Mouse (Mus musculus): ENCODE measurements around the gene Prr5l. TPM values are rescaled to one million over a fixed set of nuclear protein-coding genes. Genes with fewer than 3 reads are reported as not detected.

Gene Prr5l
- polyA plus RNA-seq, 1 experiment from 2014 or later, result 6.3 TPM

DNA sequence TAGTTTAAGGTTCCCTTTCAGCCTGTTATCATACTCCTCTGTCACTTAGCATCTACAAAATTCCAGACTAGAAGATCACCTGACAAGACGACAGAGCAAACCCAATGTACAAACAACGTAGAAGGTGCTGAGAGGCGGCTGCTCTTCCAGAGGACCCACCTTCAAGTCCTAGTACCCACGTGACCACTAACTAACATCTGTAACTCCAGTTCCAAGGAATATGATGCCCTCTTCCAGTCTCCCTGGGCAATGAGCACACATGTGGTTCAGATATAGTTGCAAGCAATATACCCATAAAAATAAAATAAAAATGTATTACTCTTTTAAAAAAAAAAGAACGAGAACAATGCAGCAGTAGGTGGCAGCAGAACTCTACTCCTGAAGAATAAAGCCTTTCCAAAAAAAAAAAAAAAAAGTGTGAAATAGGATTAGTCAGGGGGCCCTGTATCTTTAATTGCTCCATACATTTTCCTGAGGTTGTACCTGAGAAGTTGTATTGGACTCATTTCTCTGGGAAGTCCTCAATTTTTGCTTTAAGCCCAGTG lies 176.8 kb downstream of the Prr5l start:
- no peak for ATAC-seq
- H3K4me1 ChIP-seq (ENCODE audit: control insufficient read depth, insufficient read depth, low read depth, low read length), result no peaks in the 10 kb centered on the region
- WGBS, result 55% methylated on average over 5 of the region's 5 CpGs
- no peak overlapping the region for H3K9ac ChIP-seq (ENCODE audit: low read depth, low read length)
- H3K36me3 ChIP-seq (ENCODE audit: control insufficient read depth, insufficient read depth, low read length), result no peaks in the 10 kb centered on the region
- no peak overlapping the region for H3K4me2 ChIP-seq (ENCODE audit: low read length)
- no peak overlapping the region for H3K4me3 ChIP-seq (ENCODE audit: low read length)
- no peak overlapping the region for H3K27ac ChIP-seq (ENCODE audit: low read depth, low read length)
- no peaks in the 10 kb centered on the region for H3K9me3 ChIP-seq (ENCODE audit: control insufficient read depth, low read length)
- H3K27me3 ChIP-seq (replicated peaks; ENCODE audit: control insufficient read depth, insufficient read depth, low read length), result no peaks in the 10 kb centered on the region

DNA sequence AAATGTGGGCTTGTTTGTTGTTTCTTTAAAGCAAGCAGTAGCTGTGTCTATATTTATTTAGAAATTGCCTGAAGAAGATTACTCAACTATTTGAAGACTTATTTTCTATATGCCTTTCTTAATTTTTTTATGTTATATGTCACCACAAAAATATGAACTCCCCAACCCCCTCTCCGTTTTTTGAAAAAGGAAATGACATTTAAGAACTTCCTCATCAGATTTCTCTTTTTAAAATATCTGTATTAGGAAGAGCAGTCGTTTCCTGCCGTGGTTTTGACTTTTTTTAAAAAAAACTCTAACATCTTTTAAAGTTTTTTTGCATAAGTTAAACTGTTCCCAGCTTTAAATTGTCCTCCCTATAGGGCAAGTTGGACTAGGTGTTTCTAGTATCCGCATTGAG lies 183.5 kb downstream of the Prr5l start:
- H3K4me3 ChIP-seq (ENCODE audit: low read length), result no peak overlapping the region
- no peak overlapping the region for H3K9ac ChIP-seq (ENCODE audit: low read depth, low read length)
- peaks cover 9% of the 10 kb centered on the region for H3K36me3 ChIP-seq (ENCODE audit: control insufficient read depth, insufficient read depth, low read length)
- ATAC-seq, result no peak
- WGBS, result 90% methylated on average over 4 of the region's 4 CpGs
- no peaks in the 10 kb centered on the region for H3K27me3 ChIP-seq (replicated peaks; ENCODE audit: control insufficient read depth, insufficient read depth, low read length)
- no peak overlapping the region for H3K4me2 ChIP-seq (ENCODE audit: low read length)
- no peaks in the 10 kb centered on the region for H3K4me1 ChIP-seq (ENCODE audit: control insufficient read depth, insufficient read depth, low read depth, low read length)
- no peak overlapping the region for H3K27ac ChIP-seq (ENCODE audit: low read depth, low read length)
- no peaks in the 10 kb centered on the region for H3K9me3 ChIP-seq (ENCODE audit: control insufficient read depth, low read length)

DNA sequence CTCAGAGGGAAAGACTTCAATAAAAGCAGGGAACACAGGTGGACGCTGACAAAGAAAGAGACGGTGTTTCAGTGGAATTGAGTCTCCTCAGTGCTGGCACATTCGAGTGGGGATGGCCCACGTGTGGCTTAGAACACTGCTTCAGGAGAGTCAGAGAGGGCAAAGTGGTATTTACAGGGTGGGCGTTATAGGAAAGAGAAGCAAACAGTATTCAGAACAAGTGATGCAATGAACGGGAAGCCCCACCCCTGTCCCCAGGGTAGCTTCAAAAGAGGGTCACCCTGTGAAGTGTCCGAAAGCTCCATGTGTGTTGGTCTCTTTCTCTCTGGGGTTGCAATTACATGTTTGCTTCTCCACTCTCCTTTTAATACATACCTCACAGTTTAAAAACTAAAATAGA lies 187.2 kb downstream of the Prr5l start:
- peaks cover 9% of the 10 kb centered on the region for H3K36me3 ChIP-seq (ENCODE audit: control insufficient read depth, insufficient read depth, low read length)

DNA sequence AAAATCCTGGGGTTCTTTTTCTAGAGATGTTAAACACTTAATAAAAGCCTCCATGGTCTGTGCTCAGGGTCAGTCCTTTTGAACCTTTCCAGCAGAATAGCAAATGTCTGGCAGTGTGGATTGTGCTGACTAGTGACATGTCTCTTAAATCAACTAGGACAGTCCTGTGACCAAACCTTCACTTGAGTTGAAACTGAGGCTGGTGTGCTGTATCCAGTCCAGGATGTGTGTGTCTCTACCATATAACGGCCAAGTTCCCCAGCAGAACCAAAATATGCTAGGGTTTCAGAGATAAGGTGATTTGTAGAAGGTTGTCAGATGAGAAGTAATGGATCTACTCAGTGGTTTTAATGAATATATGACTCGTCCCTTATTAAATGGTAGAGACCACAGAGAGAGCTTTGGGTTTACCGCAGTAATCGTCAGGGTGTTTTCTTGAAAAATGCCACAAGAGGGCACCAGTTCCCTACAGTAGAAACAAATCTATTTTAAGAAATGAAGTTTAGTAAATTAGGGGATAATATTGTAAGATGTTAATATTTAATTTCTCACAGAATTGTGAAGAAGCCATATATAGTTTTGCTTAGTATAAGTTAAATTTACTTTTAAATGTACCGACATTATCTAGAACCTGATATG lies 189.1 kb downstream of the Prr5l start:
- peak; percentile 58; the same call in 1 of the 2 replicates for ATAC-seq
- Histone ChIP-seq H3K9ac (ENCODE audit: low read depth, low read length) (no peak overlapping the region), H3K9me3 (ENCODE audit: control insufficient read depth, low read length) (no peaks in the 10 kb centered on the region), H3K4me2 (ENCODE audit: low read length) (no peak overlapping the region), H3K36me3 (ENCODE audit: control insufficient read depth, insufficient read depth, low read length) (peaks cover 15% of the 10 kb centered on the region), H3K27ac (ENCODE audit: low read depth, low read length) (no peak overlapping the region), H3K27me3 (replicated peaks; ENCODE audit: control insufficient read depth, insufficient read depth, low read length) (no peaks in the 10 kb centered on the region), H3K4me1 (ENCODE audit: control insufficient read depth, insufficient read depth, low read depth, low read length) (no peaks in the 10 kb centered on the region), H3K4me3 (ENCODE audit: low read length) (no peak overlapping the region)
- WGBS, result 53% methylated on average over 5 of the region's 5 CpGs

More for the DNA sequence above, 187.2 kb downstream of the Prr5l start:
- no peaks in the 10 kb centered on the region for H3K4me1 ChIP-seq (ENCODE audit: control insufficient read depth, insufficient read depth, low read depth, low read length)
- no peak overlapping the region for H3K4me2 ChIP-seq (ENCODE audit: low read length)
- no peak for ATAC-seq
- no peak overlapping the region for H3K4me3 ChIP-seq (ENCODE audit: low read length)
- 90% methylated on average over 7 of the region's 7 CpGs for WGBS
- no peak overlapping the region for H3K27ac ChIP-seq (ENCODE audit: low read depth, low read length)
- H3K27me3 ChIP-seq (replicated peaks; ENCODE audit: control insufficient read depth, insufficient read depth, low read length), result no peaks in the 10 kb centered on the region
- H3K9ac ChIP-seq (ENCODE audit: low read depth, low read length), result no peak overlapping the region
- H3K9me3 ChIP-seq (ENCODE audit: control insufficient read depth, low read length), result no peaks in the 10 kb centered on the region

DNA sequence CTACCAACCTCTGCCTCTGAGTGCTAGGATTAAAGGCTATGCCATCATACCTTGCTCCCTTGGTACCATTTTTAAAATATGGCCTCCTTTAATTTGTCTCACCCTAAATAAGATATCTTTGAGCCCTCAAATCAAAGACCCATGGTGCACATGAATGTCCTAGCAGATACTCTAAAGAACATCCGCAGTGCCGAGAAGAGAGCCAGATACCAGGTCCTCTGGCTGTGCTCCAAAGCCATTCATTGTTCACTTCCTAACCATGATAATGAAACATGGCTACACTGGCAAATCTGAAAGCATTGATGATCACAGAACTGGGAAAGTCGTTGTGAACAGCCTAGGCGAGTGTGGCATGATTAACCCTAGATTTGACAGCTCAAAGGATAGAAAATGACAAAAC lies 189.8 kb downstream of the Prr5l start:
- no peaks in the 10 kb centered on the region for H3K9me3 ChIP-seq (ENCODE audit: control insufficient read depth, low read length)
- no peak overlapping the region for H3K9ac ChIP-seq (ENCODE audit: low read depth, low read length)
- H3K27ac ChIP-seq (ENCODE audit: low read depth, low read length), result no peak overlapping the region
- no peaks in the 10 kb centered on the region for H3K4me1 ChIP-seq (ENCODE audit: control insufficient read depth, insufficient read depth, low read depth, low read length)
- peaks cover 15% of the 10 kb centered on the region for H3K36me3 ChIP-seq (ENCODE audit: control insufficient read depth, insufficient read depth, low read length)
- no peaks in the 10 kb centered on the region for H3K27me3 ChIP-seq (replicated peaks; ENCODE audit: control insufficient read depth, insufficient read depth, low read length)
- 59% methylated on average over 4 of the region's 4 CpGs for WGBS
- H3K4me3 ChIP-seq (ENCODE audit: low read length), result no peak overlapping the region
- no peak for ATAC-seq
- no peak overlapping the region for H3K4me2 ChIP-seq (ENCODE audit: low read length)

DNA sequence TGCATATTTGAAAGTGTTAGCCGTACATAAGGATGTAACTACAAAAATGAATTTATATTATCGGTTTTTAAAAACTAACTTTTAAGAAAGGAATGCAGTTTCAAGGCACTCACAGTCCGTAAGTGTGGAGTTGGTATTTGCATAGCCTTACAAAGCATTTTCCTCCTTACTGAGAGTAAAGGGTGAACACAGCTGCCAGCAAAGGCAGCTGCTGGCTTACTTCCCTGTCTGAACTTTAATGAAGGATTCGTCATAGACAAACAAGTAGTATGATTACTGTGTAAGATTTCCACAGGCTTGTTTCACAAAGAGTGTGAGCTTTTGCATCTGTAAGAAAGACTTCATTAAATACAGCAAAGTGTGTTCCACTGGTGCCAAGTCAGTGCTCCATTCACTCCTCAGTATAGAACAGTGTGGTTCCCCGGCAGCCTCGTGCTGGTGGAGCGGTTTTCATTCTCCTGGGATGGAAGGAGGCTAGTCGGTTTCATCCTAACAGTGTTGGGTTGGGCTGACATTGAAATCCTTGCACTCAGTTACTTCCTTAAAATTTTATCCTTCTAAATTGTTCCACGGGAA lies 192.5 kb downstream of the Prr5l start:
- WGBS, result 92% methylated on average over 9 of the region's 9 CpGs
- peaks cover 6% of the 10 kb centered on the region; the same call in 1 of the 2 replicates for H3K36me3 ChIP-seq (ENCODE audit: control insufficient read depth, insufficient read depth, low read length)
- no peak overlapping the region for H3K4me2 ChIP-seq (ENCODE audit: low read length)
- no peak overlapping the region for H3K27ac ChIP-seq (ENCODE audit: low read depth, low read length)
- no peaks in the 10 kb centered on the region for H3K9me3 ChIP-seq (ENCODE audit: control insufficient read depth, low read length)
- H3K27me3 ChIP-seq (replicated peaks; ENCODE audit: control insufficient read depth, insufficient read depth, low read length), result no peaks in the 10 kb centered on the region
- no peak overlapping the region for H3K9ac ChIP-seq (ENCODE audit: low read depth, low read length)
- no peaks in the 10 kb centered on the region for H3K4me1 ChIP-seq (ENCODE audit: control insufficient read depth, insufficient read depth, low read depth, low read length)
- no peak overlapping the region for H3K4me3 ChIP-seq (ENCODE audit: low read length)
- ATAC-seq, result no peak

DNA sequence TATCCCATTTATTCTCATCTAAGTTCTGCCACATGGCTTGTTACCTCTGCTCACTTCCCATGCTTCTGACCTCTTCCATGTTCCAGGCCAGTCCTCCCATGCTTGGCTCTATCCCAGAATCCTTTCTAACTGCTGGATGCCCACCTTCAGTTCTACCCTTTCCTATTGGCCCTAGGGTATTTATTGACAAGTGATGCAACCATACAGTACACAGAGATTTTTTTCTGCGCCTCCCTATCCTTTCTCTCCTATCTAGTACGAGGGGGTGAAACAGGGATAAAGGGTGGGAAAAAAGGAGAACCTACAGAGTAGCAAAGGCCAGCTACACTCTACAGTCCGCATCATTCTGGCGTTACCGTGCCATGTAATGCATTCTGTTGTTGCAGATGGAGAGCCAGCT lies 194.8 kb downstream of the Prr5l start:
- no peak overlapping the region for H3K9ac ChIP-seq (ENCODE audit: low read depth, low read length)
- H3K27me3 ChIP-seq (replicated peaks; ENCODE audit: control insufficient read depth, insufficient read depth, low read length), result no peaks in the 10 kb centered on the region
- ATAC-seq, result 0 out of 2 replicates have a peak, but pooled peaks have one; percentile 9
- no peak overlapping the region for H3K4me3 ChIP-seq (ENCODE audit: low read length)
- no peaks in the 10 kb centered on the region for H3K9me3 ChIP-seq (ENCODE audit: control insufficient read depth, low read length)
- no peak overlapping the region for H3K4me2 ChIP-seq (ENCODE audit: low read length)
- H3K27ac ChIP-seq (ENCODE audit: low read depth, low read length), result no peak overlapping the region
- no peaks in the 10 kb centered on the region for H3K4me1 ChIP-seq (ENCODE audit: control insufficient read depth, insufficient read depth, low read depth, low read length)
- H3K36me3 ChIP-seq (ENCODE audit: control insufficient read depth, insufficient read depth, low read length), result peaks cover 6% of the 10 kb centered on the region; the same call in 1 of the 2 replicates
- WGBS, result 87% methylated on average over 5 of the region's 5 CpGs

DNA sequence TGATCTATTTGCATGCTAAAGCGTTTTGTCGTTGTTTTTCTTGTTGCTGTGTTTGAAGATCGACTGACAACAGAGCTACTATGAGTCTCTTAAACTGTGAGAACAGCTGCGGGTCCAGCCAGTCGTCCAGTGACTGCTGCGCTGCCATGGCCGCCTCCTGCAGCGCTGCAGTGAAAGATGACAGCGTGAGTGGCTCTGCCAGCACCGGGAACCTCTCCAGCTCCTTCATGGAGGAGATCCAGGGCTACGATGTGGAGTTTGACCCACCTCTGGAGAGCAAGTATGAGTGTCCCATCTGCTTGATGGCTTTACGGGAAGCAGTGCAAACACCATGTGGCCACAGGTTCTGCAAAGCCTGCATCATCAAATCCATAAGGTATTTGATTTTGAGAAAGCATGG lies 198.4 kb downstream of the Prr5l start:
- ATAC-seq, result peak; percentile 44; the same call in 1 of the 2 replicates
- Histone ChIP-seq H3K4me2 (ENCODE audit: low read length) (no peak overlapping the region), H3K4me3 (ENCODE audit: low read length) (no peak overlapping the region), H3K27me3 (replicated peaks; ENCODE audit: control insufficient read depth, insufficient read depth, low read length) (no peaks in the 10 kb centered on the region), H3K9me3 (ENCODE audit: control insufficient read depth, low read length) (no peaks in the 10 kb centered on the region), H3K27ac (ENCODE audit: low read depth, low read length) (no peak overlapping the region), H3K4me1 (ENCODE audit: control insufficient read depth, insufficient read depth, low read depth, low read length) (peaks cover 1% of the 10 kb centered on the region), H3K9ac (ENCODE audit: low read depth, low read length) (no peak overlapping the region), H3K36me3 (ENCODE audit: control insufficient read depth, insufficient read depth, low read length) (0 out of 2 replicates have a peak, but pooled peaks cover 3% of the 10 kb centered on the region)
- WGBS, result 79% methylated on average over 12 of the region's 12 CpGs

DNA sequence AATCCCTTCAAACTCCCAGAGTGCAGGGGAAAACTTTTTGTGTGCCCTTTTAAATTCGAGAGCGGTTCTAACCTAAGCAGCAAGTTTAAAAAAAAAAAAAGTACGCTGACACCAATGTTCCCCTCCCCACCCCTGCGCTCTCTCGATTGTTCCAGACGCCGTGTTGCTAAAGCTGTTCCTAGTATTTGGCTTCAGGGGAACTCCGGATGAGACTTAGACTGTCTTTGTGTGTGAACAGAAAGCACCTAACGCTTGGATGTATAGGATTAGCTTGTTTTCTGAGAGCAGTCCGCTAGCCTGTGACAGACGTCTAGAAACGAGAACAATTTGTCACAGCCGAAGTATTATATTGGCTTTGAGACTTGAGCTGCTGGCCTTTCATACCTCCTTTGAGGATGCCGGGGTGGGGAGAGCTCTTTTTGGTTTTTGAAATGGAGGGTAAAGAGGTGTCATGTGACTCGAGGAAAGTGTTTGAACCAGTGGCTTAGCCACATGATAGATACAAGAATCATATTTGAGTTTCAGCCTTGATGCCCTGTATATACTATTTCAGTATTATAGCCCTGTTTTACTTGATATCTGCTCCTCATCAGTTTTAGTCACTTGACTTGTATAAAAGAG lies 203.6 kb downstream of the Prr5l start:
- Histone ChIP-seq H3K27ac (ENCODE audit: low read depth, low read length) (no peak overlapping the region), H3K4me3 (ENCODE audit: low read length) (peak overlapping the region; percentile 90), H3K9ac (ENCODE audit: low read depth, low read length) (peak overlapping the region; percentile 87), H3K9me3 (ENCODE audit: control insufficient read depth, low read length) (no peaks in the 10 kb centered on the region), H3K4me1 (ENCODE audit: control insufficient read depth, insufficient read depth, low read depth, low read length) (peaks cover 4% of the 10 kb centered on the region), H3K4me2 (ENCODE audit: low read length) (peak overlapping the region; percentile 92), H3K27me3 (replicated peaks; ENCODE audit: control insufficient read depth, insufficient read depth, low read length) (no peaks in the 10 kb centered on the region), H3K36me3 (ENCODE audit: control insufficient read depth, insufficient read depth, low read length) (no peaks in the 10 kb centered on the region)
- ATAC-seq, result no peak
- 2% methylated on average over 15 of the region's 15 CpGs for WGBS

Measured in hindbrain, embryonic 16.5 days (tissue).